Mouse (Mus musculus) frontal cortex, adult 2 months (tissue): ENCODE data around the gene Trim52. TPM values are rescaled to one million over a fixed set of nuclear protein-coding genes. Genes with fewer than 3 reads are reported as not detected.
"Not testable (repeated sequence)": the region's sequence is repeated elsewhere in the genome, so short reads cannot be mapped to it uniquely, and the experiment has no call there.

Source experiments
- DNase-seq, 2 experiments: peaks; one replicate each; pipeline ENCODE4 v3.0.0; 2022; ENCODE audit warnings: low spot score in 1 of 2; ENCODE audit errors: extremely low spot score in 1 of 2
- polyA plus RNA-seq: library from polyadenylated mRNA; depleted of rRNA; stranded (reverse); fragments of >200 nt; gene quantifications from 2 replicates; pipeline ENCODE4 v1.2.3, GENCODE M21; 2012; rRNA removed

Trim52 gene
- polyA plus RNA-seq = not detected in 2 replicates

- DNase-seq = no peak
Observed at GRCm38 (mm10) chr14:106105980-106106379, at the start of gene Trim52. Gene Trim52 (plus strand): TSS chr14:106106198.

GRCm38 (mm10) chr14:106072608-106073007 is 33.4 kb upstream of the Trim52 start:
- DNase-seq = no peak

- DNase-seq = no peak
Observed at GRCm38 (mm10) chr14:106075181-106076064, 30.6 kb upstream of the Trim52 start.

GRCm38 (mm10) chr14:106088480-106089037 is 17.4 kb upstream of the Trim52 start:
- DNase-seq = no peak

- DNase-seq = no peak
Observed at GRCm38 (mm10) chr14:106096816-106097215, 9.2 kb upstream of the Trim52 start.

GRCm38 (mm10) chr14:106100858-106101257 is 5.1 kb upstream of the Trim52 start:
- no peak for DNase-seq

- no peak for DNase-seq
Observed at GRCm38 (mm10) chr14:106106425-106106824, 427 bp downstream of the Trim52 start.

- DNase-seq = no peak
Observed at GRCm38 (mm10) chr14:106119371-106119770, 13.4 kb downstream of the Trim52 start.

GRCm38 (mm10) chr14:106136272-106136671 is 30.3 kb downstream of the Trim52 start:
- DNase-seq = no peak

GRCm38 (mm10) chr14:106151188-106151587 is 45.2 kb downstream of the Trim52 start:
- peak in 1 of 2 experiments; percentile 45 for DNase-seq

- DNase-seq = no peak
Observed at GRCm38 (mm10) chr14:106154879-106155576, 49.0 kb downstream of the Trim52 start.

- no peak for DNase-seq
Observed at GRCm38 (mm10) chr14:106156533-106156932, 50.5 kb downstream of the Trim52 start.

- no peak for DNase-seq
Observed at GRCm38 (mm10) chr14:106162331-106162730, 56.3 kb downstream of the Trim52 start.

GRCm38 (mm10) chr14:106163196-106163595 is 57.2 kb downstream of the Trim52 start:
- no peak for DNase-seq

- DNase-seq = not testable (repeated sequence)
Observed at GRCm38 (mm10) chr14:106163933-106164332, 57.9 kb downstream of the Trim52 start.

GRCm38 (mm10) chr14:106176879-106177278 is 70.9 kb downstream of the Trim52 start:
- peak; percentile 7 to 14 for DNase-seq

GRCm38 (mm10) chr14:106178245-106178644 is 72.2 kb downstream of the Trim52 start:
- DNase-seq = peak in 1 of 2 experiments; percentile 17

- no peak for DNase-seq
Observed at GRCm38 (mm10) chr14:106179102-106179727, 73.2 kb downstream of the Trim52 start.

GRCm38 (mm10) chr14:106179728-106180125 is 73.7 kb downstream of the Trim52 start:
- DNase-seq = no peak

GRCm38 (mm10) chr14:106180616-106181015 is 74.6 kb downstream of the Trim52 start:
- no peak for DNase-seq

- DNase-seq = no peak
Observed at GRCm38 (mm10) chr14:106183985-106184384, 78.0 kb downstream of the Trim52 start.
